Mouse (Mus musculus): ENCODE results near the gene Atf7ip.

Gene Atf7ip

DNA sequence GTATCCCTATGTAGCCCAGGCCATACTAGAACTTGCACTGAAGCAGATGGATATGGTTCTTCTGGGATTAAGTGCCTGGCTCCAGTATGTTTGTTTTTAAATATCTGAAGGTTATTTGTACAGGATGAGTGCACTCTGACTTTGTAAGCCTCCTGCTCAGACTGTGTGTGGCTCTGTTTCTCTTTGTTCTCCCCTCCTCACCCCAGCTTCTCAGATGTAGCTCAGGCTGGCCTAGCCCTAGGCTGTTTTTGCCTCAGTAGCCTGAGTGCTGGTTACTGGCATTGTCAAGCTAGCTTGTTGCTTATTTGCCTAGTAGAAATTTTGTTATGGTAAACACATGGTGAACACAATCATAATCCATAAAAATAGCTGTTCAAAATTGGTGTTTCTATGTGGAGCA, 15.7 kb downstream of the Atf7ip start:
- DNase-seq (ENCODE audit: inconsistent ontology term): no peak

DNA sequence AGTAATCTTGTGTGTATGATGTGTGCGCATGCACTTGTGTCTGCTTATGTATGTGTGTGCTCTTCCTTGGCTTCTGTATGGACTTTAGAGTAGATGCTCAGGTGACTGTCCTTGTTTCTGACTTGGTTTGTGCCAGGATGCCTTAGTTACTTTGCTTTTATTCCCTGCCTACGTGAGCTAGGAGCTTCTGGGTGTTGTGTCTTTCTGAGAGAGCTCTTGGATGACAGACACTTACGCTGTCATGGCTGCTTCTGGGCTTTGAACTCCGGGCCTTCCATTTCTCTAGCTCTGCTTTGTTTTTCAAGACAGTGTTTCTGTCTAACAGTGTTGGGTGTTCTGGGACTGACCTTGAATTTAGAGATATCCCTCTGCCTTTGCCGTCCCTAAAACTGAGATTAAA, 16.7 kb downstream of the Atf7ip start:
- DNase-seq (ENCODE audit: inconsistent ontology term): no peak

DNA sequence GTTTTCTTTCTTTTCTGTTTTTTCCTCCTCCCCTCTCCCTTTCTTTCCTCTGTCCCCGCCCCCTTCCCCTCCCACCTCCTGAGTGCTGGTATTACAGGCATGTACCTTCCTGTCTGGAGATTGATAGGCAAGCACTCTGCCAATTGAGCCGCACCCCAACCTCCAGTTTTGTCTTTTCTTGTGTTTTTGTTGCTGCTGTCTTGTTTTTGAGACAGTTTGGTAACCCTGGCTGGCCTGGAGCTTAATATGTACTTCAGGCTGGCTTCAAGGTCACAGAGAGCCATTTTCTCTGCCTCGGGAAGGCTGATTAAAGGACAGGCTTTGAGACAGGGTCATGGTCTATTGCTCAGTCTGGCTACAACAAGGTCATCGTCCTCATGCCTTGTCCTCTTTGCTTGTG, 18.8 kb downstream of the Atf7ip start:
- no peak for DNase-seq (ENCODE audit: inconsistent ontology term)

DNA sequence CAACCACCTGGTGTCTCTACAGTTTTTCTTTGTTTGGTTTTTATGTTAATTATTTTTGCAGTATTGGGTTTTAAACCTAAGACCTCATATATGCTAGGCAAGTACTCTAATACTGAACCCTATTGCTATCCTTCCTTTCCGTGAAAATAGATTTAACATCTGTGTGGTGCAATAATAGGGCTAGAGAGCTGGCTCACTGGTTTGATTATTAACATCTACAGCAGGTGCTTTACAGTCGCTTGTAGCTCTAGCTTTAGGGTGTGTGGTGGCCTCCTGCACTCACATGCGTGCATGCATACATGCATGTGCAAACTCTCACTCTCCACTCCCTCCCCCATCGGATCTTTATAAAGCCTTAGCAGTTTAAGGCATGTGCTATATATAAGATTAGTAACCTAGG, 19.6 kb downstream of the Atf7ip start:
- DNase-seq (ENCODE audit: inconsistent ontology term): no peak

DNA sequence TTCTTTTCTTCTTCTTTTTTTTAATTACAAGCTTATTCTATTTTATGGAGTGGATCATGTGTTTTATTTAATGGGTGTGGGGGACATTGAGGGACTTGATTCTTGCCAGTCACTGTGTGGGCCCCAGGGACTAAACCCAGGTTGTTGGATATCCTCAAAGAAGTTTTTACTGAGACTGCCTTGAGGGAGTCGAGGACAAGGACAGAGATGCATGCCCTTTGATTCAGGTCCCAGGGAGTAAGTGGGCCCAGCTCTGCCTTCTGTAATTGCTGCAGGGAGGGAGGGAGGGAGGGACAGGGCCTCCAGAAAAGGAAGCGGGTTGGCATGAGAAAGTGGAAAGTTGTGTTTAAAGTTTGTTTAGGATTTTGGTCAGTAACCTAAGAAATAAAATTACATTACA, 23.2 kb downstream of the Atf7ip start:
- DNase-seq (ENCODE audit: inconsistent ontology term): no peak

DNA sequence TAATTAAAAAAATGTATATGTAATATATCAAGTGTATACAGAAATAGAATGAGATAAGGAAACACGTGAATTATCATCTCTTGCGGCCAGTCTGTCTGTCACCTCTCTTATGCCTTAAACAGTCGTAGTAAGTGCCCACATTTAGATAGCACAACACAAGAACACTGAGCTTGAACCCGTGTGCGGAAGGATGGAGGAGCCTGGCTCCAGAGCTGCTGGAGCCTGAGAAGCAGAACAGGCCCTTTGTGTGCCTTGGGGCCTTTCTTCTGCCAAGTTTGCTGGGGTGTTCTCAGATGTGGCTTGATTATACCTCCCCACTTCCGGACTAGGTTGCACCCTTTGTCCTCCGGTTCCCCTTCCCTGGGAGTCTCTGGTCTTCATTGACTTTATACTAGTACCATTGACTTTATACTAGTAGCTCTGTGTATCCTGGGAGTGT, 25.8 kb downstream of the Atf7ip start:
- no peak for DNase-seq (ENCODE audit: inconsistent ontology term)

DNA sequence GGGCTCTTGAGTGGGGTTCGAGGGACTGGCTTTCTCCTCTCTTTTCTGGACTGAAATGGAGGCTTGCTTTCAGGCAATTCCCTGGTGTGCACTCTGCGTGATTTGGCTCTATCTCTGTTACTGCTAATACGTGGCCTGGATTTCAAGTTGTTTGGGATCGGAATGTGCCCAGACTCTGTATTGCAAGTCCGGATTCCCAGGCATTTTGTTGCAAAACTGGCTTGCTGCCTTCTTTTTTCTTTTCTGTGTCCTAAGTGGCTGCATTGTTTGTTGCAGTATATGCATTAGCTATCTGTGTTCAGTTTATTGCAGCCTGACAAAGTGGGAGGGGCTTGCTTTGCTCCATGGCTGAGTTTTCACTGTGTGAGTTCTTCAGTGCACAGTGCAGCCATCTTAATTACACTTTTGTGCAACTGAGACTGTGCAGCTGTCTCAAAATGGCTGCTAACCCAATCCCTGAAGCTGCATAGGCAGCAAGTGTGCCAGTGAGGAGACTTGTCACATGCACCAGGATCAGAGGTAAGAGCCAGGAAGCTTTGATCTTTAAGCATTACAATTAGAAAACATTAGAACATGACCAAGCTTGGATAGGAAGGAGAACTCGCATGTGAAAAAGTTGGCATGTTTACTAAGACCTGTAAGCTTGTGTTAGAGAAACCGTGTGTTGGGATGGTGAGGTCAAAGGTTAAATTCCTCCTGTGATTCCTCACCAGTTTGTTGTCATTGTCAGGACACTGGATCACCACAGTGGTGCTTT, 26.7 kb downstream of the Atf7ip start:
- peak; percentile 80 for DNase-seq (ENCODE audit: inconsistent ontology term)

DNA sequence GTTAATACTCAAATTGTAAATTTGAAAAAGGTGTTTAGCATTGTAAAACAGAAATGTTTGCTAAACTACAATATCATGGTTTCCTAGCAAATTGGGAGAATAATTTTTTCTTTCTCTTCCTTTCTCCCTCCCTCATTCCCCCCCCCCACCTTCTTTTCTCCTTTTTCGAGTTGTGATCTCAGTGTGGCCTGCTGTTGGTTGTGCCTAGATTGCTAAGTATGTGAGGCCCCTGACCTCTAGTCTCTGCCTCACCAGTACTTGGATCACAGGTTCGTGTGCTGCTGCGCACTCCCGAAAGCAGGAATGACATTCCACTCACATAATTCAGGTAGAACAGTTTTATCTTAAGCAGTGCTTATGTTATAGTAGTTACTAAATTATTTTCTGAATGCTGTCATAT, 27.8 kb downstream of the Atf7ip start:
- no peak for DNase-seq (ENCODE audit: inconsistent ontology term)

DNA sequence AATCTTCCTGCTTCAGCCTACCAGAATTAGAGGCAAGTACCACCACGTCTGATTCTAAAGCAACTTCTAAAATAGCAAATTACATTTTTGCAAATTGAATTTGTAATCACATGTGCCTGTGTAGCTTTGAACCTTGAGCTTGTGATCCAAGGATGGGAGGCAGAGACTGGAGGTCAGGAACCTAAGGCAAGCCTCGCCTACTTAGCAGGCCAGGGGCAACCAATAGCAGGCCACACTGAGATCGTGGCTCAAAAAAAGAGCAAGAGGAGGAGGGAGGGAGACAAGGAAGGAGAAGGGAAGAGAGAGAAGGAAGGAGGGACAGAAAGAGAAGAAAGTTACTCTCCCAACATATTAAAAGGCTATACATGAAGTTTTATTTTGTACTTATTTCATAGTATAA, 28.5 kb downstream of the Atf7ip start:
- no peak for DNase-seq (ENCODE audit: inconsistent ontology term)

DNA sequence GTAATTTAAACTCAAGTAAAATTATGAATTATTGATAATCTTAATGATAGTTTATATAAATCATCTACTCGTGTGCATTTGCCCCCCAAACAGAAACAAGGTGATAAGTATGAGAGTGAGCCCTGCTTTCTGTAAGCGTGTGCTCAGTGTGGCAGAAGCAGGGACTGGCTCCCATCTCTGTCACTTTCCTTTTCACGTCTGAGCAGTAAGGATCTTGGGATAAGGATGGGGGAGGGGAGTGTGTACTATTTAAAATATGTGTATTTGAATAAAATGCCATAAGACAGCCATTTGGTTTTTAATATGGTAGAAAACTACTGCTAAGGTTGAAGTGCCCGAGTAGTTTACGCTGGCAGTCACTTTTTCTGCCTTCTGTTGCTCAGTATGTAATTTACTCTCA, 29.2 kb downstream of the Atf7ip start:
- no peak for DNase-seq (ENCODE audit: inconsistent ontology term)

DNA sequence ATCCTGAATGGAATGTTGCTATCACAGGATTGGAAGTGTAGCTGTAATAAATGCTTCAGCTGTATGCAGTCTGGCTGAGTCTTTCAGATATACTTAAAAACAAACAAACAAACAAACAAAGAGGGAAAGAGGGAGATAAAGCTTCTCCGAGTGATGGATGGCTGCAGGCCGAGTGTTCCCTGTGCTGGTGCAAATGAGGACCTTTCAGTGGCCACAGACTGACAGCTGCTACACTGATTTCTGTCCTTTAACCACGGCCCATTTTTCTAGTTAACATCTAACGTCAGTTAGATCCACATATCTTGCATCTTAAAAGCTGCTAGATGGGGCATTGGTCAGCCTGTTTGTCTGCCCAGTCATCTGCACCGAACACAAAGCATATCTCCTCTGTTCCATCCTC, 30.2 kb downstream of the Atf7ip start:
- DNase-seq (ENCODE audit: inconsistent ontology term): no peak

DNA sequence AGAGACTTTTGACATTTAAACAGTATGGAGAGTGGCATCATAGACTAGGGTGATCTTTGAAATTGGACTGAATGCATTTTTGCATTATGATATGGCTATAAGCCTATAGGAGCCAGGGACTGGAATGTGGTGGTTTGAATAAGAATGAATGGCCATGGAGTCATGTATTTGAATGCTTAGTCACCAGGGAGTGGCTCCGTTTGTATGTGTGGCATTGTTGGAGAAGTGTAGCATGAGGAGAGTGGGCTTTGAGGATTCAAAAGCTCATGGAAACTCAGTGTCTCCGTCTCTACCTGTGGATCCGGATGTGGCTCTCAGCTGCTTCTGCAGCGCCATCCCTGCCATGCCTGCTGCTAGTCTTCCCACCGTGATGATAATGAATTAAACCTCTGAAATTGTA, 35.4 kb downstream of the Atf7ip start:
- no peak for DNase-seq (ENCODE audit: inconsistent ontology term)

DNA sequence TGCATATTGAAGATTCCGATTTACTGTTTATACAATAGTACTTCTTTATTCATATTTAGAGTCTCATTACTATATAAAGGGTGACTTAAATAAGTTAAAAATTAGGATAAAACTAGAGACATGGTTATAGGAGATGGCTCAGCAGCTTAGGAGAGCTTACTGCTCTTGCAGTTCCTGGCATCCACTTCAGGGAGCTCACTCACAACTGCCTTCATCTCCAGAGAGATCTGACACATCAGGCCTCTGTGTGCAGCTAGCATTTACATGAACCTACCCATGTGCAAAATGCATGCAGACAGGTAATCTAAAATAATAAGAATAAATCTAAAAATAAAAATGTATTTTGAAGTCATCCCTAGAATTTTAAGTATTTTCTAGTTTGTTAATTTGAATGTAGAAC, 36.1 kb downstream of the Atf7ip start:
- DNase-seq (ENCODE audit: inconsistent ontology term): no peak

DNA sequence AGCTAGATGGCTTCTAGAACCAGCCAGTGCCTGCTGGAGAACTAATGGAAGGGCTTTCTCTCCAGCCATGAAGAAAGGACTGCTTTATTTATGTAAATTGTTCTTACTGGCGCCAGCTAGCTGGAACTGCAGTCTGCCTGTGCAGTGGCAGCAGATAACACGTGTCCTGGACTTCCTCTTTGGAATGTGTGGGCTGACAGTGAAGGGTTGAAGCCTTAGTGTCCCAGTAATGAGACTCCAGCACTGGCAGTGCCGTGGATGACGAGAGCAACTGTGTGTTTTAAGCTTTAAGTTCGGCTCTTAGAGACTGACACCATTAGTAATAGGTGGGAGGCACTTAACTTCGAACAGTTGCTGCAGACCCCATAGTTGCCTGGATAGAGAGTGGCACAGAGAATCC, 37.2 kb downstream of the Atf7ip start:
- peak; percentile 74 for DNase-seq (ENCODE audit: inconsistent ontology term)

DNA sequence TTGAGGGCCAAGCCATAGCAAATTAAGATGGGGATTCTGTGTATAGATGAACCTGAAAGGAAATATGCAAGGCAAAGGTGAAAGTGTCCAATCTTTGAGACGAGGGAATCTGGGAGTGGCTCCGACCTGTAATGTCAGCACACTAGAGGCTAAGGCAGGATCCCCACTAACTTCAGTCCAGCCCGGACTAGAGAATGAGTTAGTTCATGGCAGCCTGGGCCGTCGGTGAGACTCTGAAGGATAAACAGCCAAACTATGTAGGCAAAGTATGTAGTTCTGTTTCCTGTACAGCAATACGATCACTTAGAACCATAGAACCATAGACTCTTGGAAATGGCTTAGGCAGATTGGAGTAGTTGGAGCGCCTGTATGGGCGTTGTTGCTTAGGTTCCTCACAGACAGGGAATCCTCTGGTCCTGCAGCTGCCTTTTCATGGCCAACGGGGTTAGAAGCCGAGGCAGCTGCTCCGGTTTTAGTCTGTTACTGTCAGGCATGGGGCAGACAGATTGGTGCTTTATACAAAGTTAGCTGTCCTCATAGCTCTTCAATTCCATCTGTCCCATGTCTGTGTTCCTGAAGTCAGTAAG, 39.4 kb downstream of the Atf7ip start:
- DNase-seq (ENCODE audit: inconsistent ontology term): no peak

DNA sequence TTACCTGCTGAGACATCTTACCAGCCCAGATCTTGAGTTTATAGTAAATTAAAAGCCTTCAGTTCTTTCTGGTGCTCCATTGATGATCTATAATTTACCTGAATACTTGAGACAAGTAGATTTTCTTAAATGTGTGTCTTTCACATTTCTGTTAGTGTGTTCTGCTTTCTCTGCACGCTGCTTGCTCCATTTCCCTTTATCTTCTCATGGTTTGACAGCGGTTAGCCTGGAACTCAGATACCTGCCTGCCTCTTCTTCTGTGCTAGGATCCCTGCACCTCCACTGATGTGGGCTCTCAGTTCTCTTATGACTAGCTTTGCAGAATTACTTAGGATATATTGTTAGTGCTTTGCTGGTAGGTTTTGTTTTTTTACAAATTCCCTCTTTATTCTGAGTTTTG, 40.3 kb downstream of the Atf7ip start:
- no peak for DNase-seq (ENCODE audit: inconsistent ontology term)

DNA sequence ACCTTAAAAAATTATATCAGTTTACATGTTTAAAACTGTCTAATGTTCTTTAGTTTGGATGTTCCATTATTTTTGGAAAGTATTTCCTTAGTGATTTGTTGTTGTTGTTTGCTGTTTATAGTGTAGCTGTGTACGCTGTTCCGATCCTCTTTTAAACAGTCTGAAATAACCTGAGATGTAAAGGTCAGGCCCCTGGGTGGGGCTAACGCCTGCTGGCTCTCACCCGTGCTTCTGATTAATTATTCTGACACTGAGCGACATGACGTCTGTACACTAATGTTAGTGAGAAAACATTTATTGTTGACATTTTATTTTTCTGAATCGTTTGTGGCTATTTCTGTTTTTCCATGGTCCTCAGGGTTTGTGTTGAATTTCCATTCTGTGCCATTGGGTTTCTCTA, 41.0 kb downstream of the Atf7ip start:
- no peak for DNase-seq (ENCODE audit: inconsistent ontology term)

DNA sequence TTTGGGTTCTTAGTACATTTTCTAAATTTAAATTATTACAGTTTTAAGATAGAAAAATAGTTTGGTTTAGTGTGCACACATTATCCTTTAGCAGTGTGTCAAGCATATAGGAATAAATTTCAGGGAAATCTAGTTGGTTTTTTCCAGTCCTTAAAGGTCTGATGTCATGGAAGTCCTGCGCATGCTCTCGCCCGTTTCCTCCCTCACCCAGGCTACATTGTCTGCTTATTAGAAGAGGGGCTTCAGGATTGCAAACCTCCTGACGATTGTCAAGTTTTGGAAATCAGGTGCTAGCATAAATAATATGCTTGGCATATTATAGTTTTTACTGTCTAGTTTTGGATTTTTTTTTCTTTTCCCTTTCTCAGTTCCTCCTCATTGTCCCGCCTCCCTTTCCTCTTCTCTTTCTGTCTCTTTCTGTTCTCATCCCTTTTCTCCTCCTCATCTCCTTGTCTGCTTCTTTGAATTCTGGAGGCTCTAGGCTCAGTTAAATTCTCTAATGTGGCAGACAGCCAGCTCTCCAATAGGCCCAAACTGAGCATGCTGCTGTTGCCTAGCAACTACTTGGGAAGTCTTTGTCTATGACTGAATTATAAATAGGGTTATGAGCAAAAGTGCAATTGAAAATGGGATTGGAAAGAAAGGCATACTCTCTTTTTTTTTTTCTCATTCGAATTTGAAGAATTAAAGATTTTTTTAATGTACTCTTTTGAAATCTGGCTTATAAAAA, 42.2 kb downstream of the Atf7ip start:
- peak; percentile 74 for DNase-seq (ENCODE audit: inconsistent ontology term)

DNA sequence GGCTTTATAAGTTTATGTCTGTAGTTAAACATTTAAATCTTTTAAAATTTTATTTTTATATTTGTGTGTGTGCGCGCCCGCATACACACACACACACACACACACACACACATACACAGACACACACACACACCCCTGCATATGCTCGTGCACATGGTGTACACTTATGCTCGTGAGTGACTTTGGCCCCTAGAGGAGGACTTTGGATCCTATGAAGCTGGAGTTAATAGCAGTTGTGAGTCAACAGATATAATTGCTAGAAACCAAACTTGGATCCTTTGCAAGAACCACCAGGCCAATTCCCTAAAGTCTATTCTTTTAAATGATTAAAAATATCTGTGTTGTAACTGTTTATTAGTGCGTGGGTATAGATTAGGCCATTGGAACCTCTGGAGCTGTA, 42.8 kb downstream of the Atf7ip start:
- peak; percentile 43 for DNase-seq (ENCODE audit: inconsistent ontology term)

DNA sequence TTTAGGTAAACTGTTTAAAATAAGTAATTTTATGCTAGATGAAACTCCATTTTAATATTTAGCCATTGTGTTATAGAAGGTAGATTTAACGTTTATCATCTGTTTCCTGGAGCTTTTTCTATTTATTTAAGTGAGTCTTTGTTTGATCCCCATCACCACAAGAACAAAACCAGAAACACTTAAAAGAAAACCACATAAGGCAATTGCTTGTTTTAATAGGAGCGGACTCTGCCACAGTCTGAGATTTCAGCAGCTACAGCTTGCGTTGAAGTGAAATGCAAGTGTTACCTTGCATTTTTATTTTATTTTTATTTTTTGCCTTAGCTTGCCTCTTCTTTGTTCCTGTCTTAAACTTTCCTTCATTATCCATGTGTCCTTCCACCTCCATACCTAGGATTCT, 43.6 kb downstream of the Atf7ip start:
- DNase-seq (ENCODE audit: inconsistent ontology term): no peak

DNA sequence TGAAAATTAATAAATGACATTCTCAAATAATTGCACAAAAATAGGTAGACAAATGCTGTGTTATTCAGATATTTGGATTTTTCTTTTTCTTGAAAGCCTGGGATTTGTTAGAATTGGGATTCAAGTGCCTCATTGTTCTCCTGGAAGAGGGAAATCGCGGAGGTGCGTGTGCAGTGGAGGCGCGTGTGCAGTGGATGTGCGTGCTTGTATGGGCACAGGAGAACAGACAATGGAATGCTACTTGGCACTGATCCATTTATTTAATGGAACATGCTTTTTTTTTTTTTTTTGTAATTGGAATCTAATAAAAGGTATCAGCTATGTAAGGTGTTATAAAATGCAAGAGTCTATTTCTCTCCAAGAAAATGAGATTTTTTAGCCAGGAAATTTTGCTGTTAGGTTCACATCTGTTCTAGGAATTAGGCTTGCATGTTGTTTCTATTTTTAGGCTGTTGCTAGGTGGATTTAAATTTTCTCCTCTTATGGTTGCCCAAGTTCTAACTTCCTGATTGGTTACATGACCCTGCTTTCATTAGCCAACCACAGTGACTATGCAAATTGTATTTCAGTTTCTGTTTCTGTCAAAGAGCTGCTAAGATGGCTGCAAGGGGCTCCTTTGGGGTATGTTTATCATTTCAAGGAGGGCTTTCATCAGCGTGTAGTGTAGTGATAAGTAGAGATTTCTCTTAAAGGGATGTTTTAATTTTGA, 44.8 kb downstream of the Atf7ip start:
- DNase-seq (ENCODE audit: inconsistent ontology term): peak; percentile 67

DNA sequence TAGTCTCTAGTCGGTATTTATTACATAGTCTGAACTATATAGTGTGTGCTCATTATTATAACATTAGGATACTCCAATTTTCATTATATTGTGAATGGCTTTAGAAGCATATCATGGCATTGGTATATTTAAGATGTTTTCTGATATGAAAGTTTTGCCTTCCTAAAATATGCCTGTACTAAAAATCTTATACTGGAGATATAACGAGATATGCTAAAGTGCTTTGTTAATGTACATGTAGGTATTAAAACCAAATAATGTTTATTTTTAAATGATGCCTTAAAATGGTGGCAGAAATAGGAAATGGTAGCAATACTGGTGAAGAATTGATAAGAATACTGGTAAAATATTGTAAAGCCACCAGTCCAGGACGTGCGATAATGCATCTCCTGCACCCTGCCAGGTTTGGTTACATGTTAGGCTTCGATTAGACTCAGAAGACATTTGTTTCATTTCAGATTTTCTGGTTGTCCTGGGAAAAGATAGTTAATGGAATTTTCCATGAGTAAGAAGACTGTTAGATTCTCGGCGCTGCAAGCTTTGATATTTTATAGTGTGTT, 45.7 kb downstream of the Atf7ip start:
- no peak for DNase-seq (ENCODE audit: inconsistent ontology term)

Data from Muller cell, postnatal 12 days (primary cell).